Mouse (Mus musculus) layer of hippocampus, adult 2 months (tissue): Measurements from ENCODE around the gene Aak1. TPM values are rescaled to one million over a fixed set of nuclear protein-coding genes. Genes with fewer than 3 reads are reported as not detected.
A peak's percentile ranks its signal among the peaks of the same experiment; 100 is the strongest.
"Not testable (repeated sequence)": the region's sequence is repeated elsewhere in the genome, so short reads cannot be mapped to it uniquely, and the experiment has no call there.

Source experiments
- DNase-seq, 2 experiments: peaks; one replicate each; pipeline ENCODE4 v3.0.0; 2022; ENCODE audit warnings: low spot score in 2 of 2
- H3K27ac ChIP-seq: fragments of 200-600 bp; 2 replicates; pipeline ENCODE4 v1.8.1; 2022
- H3K4me3 ChIP-seq: fragments of 200-600 bp; 2 replicates; pipeline ENCODE4 v1.8.1; 2022; ENCODE audit warnings: mild to moderate bottlenecking
- CTCF ChIP-seq: fragments of 200-600 bp; conservative IDR thresholded peaks from 2 replicates; pipeline ENCODE4 v1.8.1; 2022; ENCODE audit warnings: antibody characterized with exemption, mild to moderate bottlenecking, moderate library complexity
- total RNA-seq, 2 experiments: library from RNA; stranded (reverse); gene quantifications; 2 replicates each; pipeline ENCODE4 v1.2.3; 2021

The Aak1 gene
- total RNA-seq, 2 experiments from 2014 or later = 445 to 462 TPM

DNA sequence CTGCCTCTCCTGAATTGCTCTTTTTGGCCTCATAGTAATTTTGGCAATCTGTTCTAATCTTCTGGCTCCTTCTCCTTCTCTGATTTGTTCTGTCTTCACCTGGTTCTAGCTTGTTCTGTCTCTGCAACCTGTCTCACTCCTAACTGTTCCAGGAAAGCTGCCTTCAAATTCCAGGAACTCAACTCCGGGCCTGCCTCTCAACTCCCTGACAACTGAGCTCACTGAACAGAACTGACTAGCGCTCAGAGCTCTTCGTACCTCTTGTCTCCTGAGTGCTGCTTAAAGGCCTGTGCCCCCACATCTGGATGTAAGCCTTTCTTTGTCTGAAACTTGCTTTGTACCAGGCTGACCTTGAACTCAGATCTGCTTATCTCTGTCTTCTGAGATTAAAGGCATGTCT, 183.1 kb downstream of the Aak1 start:
- Histone ChIP-seq H3K27ac (no peak overlapping the region), H3K4me3 (no peak overlapping the region)
- DNase-seq = no peak
- no peak for TF ChIP-seq CTCF

- Histone ChIP-seq H3K27ac (no peak overlapping the region), H3K4me3 (no peak overlapping the region)
- no peak for DNase-seq
- no peak for TF ChIP-seq CTCF
Measured at GRCm38 (mm10) chr6:87034395-87034794, 185.1 kb downstream of the Aak1 start.

- Histone ChIP-seq H3K4me3 (no peak overlapping the region), H3K27ac (no peak overlapping the region)
- TF ChIP-seq CTCF = no peak
- DNase-seq = no peak
Measured at GRCm38 (mm10) chr6:87037826-87038620, 188.7 kb downstream of the Aak1 start.

DNA sequence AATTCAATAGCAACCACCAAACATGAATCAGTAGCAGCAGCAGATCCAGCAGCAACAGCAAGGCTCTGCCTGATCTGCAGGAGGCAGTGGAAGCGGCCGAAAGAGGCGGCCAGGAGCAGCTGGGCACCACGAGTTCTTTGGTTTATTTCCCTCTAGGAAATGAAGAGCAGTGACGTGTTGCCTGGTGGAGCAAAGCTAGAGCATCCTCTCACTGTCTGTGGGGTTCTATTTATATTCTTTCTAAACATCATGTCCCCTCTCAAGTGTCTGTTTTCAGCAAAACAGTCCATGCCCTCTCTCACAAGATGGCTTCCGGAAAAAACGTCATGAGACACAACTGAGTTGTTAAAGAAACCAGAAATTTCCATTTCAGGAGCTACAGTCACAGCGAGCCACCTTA, 189.8 kb downstream of the Aak1 start:
- Histone ChIP-seq H3K27ac (no peak overlapping the region), H3K4me3 (no peak overlapping the region)
- TF ChIP-seq CTCF = no peak
- DNase-seq = no peak

DNA sequence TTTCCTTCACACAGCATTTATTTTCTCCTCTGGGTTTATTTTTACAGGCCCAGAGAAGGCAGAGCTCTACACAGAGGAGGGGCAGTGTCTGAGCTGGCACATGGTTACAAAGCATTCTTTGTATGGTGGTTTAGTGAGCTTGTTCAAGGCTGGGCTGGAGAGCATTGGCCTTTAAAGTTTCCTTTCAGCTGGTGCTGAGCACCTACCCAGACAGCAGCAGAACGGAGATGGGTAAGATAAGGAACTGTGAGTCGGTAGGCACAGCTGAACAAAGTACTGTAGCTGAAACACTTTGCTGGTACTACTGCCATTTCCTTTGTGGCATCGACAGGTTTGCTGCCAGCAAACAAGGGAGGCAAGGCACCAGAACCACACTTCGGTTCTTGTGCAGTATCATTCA, 191.7 kb downstream of the Aak1 start:
- no peak overlapping the region for H3K4me3 ChIP-seq
- peak overlapping the region; percentile 69 for H3K27ac ChIP-seq
- TF ChIP-seq CTCF = no peak
- peak in 1 of 2 experiments; percentile 56 for DNase-seq

- no peak for TF ChIP-seq CTCF
- Histone ChIP-seq H3K27ac (peak overlapping the region; percentile 69), H3K4me3 (no peak overlapping the region)
- no peak for DNase-seq
Measured at GRCm38 (mm10) chr6:87041431-87041830, 192.1 kb downstream of the Aak1 start.

- Histone ChIP-seq H3K4me3 (peak overlapping the region; percentile 89), H3K27ac (peak overlapping the region; percentile 99)
- no peak for DNase-seq
- TF ChIP-seq CTCF = no peak
Measured at GRCm38 (mm10) chr6:87042004-87042336, 192.7 kb downstream of the Aak1 start.

DNA sequence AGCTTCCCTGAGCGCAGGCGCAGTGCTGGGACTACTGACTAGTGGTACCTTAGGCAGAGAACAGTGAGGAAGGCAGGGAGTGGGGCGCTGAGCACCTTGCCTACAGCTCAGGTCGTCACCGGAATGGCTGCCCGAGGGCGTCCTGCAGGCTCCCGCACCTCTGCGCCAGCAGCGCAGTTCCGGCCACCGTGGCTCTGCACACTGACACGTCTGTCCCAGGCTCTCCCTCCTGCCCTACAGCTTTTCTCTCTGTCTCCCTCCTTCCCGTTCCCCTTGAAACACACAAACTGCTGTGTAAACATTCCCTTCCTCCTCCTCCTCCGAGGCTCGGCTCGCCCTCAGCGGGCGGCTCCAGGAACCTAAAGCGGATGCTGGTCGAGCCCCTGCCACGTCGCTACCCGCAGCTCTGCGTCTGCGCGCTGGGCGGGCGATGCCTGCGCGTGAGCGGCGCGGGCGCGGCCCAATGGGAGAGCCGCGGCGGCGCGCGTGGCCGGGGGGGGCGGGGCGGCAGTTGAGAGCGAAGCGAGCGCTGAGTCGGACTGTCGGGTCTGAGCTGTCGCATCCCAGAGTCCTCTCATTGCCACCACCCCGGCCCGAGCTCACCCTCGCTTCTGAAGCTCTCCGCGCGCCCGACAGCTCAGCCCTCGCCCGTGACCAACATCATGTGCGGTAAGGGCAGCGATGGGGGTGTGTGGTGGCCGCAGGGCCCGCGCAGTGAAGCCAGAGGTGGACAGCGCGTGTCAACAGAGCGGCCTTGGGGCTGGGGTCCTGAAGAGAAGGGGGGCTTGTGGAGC, 193.2 kb downstream of the Aak1 start, which contains the start of gene Gfpt1:
Gfpt1 (plus strand) TSS at position 510 of the 794 bp plus-strand sequence.
- H3K27ac ChIP-seq = peak within 1 kb of the TSS; percentile 99
- peak within 1 kb of the TSS; percentile 89 for H3K4me3 ChIP-seq
- TF ChIP-seq CTCF = no peak; the same call in 1 of the 2 replicates
- DNase-seq = peak; percentile 93 to 95

GRCm38 (mm10) chr6:87043131-87043516, 193.8 kb downstream of the Aak1 start:
- no peak for DNase-seq
- Histone ChIP-seq H3K27ac (peak overlapping the region; percentile 99), H3K4me3 (peak overlapping the region; percentile 89)
- no peak for TF ChIP-seq CTCF

DNA sequence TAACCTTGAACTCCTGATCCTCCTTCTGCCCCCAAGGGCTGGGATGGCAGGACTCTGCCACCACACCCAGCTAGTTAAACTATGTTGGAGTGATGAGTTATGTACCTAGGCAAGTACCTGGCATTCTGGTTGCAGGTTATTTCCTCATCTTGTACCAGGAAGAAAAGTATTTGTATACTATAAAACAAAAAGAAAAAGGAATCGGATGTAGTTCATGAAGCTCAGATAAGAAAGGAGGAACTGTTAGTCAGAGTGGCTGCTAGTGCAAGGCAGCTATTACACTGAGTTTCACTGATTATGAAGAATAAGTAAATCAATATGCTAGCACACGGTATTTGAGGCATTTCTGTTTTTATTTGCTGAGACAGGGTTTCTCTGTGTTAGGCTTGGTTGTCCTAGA, 195.6 kb downstream of the Aak1 start:
- H3K27ac ChIP-seq = no peak overlapping the region
- TF ChIP-seq CTCF = no peak
- no peak overlapping the region for H3K4me3 ChIP-seq
- DNase-seq = no peak

DNA sequence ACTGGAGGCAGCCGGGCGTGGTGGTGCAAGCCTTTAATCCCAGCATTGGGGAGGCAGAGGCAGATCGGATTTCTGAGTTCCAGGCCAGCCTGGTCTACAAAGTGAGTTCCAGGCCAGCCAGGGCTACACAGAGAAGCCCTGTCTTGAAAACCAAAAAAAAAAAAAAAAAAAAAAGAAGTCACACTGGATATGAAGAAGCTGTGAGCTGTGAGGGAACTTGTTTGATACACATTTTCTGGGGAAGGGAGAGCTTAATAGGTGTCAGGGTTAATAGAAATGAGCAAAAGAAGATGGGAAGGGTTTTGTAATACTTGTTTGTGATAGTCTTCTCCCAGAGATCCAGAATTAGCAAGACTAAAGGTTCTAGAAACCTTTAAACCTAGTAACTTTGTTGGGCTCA, 196.2 kb downstream of the Aak1 start:
- Histone ChIP-seq H3K4me3 (no peak overlapping the region), H3K27ac (no peak overlapping the region)
- no peak for TF ChIP-seq CTCF
- no peak for DNase-seq

- not testable (repeated sequence) for DNase-seq, H3K4me3 ChIP-seq, H3K27ac ChIP-seq
Measured at GRCm38 (mm10) chr6:87048712-87049111, 199.4 kb downstream of the Aak1 start.

DNA sequence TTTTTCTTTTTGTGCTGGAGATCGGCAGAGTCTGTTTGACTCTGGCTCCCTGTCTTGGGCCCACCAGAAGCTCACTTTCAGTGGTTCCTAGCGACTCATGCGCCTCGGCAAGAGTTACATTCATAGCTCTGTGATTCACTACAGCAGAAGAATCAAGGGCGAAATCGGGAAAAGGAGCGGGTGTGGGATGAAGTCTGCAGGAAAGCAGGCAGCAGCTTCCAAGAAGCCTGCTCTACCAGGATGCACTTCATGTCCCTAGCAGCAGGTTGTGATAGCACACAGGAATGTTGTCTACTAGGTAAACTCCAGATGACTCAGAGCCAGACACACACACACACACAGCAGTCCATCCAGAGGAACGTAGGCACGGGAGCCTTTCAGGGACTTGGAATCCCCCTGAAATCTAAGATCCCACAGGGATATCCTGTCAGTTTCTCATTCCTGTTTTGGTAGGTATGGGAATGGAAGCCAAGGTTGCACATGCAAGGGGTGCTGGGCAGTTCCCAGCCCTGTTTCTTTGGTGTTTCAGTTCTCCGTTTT, 202.6 kb downstream of the Aak1 start:
- no peak for TF ChIP-seq CTCF
- peak in 1 of 2 experiments; percentile 6 for DNase-seq
- Histone ChIP-seq H3K27ac (no peak overlapping the region), H3K4me3 (no peak overlapping the region)

Other genes with a start within 250 kb of the Aak1 start
- gene Asprv1, start 221.4 kb upstream of the Aak1 start, total RNA-seq = 1 to 10 TPM; 1.2 to 1.9 TPM
- gene Mxd1, start 180.4 kb upstream of the Aak1 start, total RNA-seq = 10 to 100 TPM; 17.9 to 20.7 TPM
- gene Snrnp27, start 165.0 kb upstream of the Aak1 start, total RNA-seq = 10 to 100 TPM; 60.6 to 60.8 TPM
- 10 to 100 TPM; 28.3 to 31.5 TPM for gene Gmcl1, start 116.1 kb upstream of the Aak1 start, total RNA-seq
- 1 to 10 TPM; 4.6 to 4.8 TPM for gene Anxa4, start 55.9 kb upstream of the Aak1 start, total RNA-seq
- gene Nfu1, start 159.7 kb downstream of the Aak1 start, total RNA-seq = 10 to 100 TPM; 57.3 to 60.5 TPM
- gene Gfpt1, start 193.3 kb downstream of the Aak1 start, total RNA-seq = 10 to 100 TPM; 48.5 to 49.7 TPM